Mouse (Mus musculus) Patski (cell line): ENCODE measurements at regions not wholly inside any gene's neighbourhood (a gene's known extent, or its start where the extent isn't known, plus 50 kb on each side); places are given as distances from the start of the nearest gene placed in this dataset.

ENCODE experiments used
- ATAC-seq: fragments of 100-300 bp; one replicate; pipeline ENCODE4 v1.8.0; 2021
- CTCF ChIA-PET: fragments of 350-600 bp; sonication (Branson Sonifier 250); formaldehyde crosslinking; loops from one replicate; lab custom pipeline; 2022; ENCODE audit warnings: inconsistent platforms; lab: Charles Lee
- POLR2A ChIA-PET: fragments of 350-600 bp; sonication (Branson Sonifier 250); formaldehyde crosslinking; loops from one replicate; lab custom pipeline; 2022; ENCODE audit warnings: antibody characterized with exemption, inconsistent platforms; lab: Charles Lee
- DNase-seq: peaks from one replicate; pipeline ENCODE4 v3.0.0-alpha.2; 2011; ENCODE audit warnings: low read depth, low spot score
- H3K27me3 ChIP-seq: fragments of 371-371 bp; one replicate; pipeline ENCODE4 v1.5.1; 2021
- CTCF ChIP-seq: fragments of 100-300 bp; IDR thresholded peaks from one replicate; pipeline ENCODE4 v1.5.1; 2021
- in situ Hi-C: fragments of 300-500 bp; cut with MboI; formaldehyde crosslinking; loops from 3 replicates; pipeline ENCODE4 v1.11.1; 2018; ENCODE audit warnings: low pct_unique_long_range_greater_than_20kb, mixed read lengths

GRCm38 (mm10) chr3:153080371-153080770 is 98.3 kb upstream of the St6galnac5 start:
- no peak for ATAC-seq
- no peak for TF ChIP-seq CTCF
- in situ Hi-C loops = no loop called here
- H3K27me3 ChIP-seq = no peaks in the 10 kb centered on the region
- DNase-seq = no peak
- CTCF ChIA-PET = interaction anchor here (0.9 to 2.3 kb wide), 2 partner anchors 14 to 59 kb away, joined by 3 to 4 read pairs; no protein-coding TSS in a partner anchor
- POLR2A ChIA-PET = interaction anchor here (0.6 to 1.1 kb wide), 2 partner anchors 13 to 589 kb away, joined by 3 to 4 read pairs; no protein-coding TSS in a partner anchor

- ATAC-seq = no peak
- CTCF ChIA-PET = interaction anchor here (1.1 to 1.8 kb wide), 3 partner anchors 8 to 10 kb away, joined by 3 to 5 read pairs (median 5); no protein-coding TSS in a partner anchor
- DNase-seq = no peak
- no peaks in the 10 kb centered on the region for H3K27me3 ChIP-seq
- in situ Hi-C loops = no loop called here
- POLR2A ChIA-PET = no interaction called here
- TF ChIP-seq CTCF = no peak
Measured at GRCm38 (mm10) chr3:153077846-153078703, 96.0 kb upstream of the St6galnac5 start.

GRCm38 (mm10) chr3:153072200-153072919 is 90.3 kb upstream of the St6galnac5 start:
- ChIA-PET CTCF (no interaction called here), POLR2A (no interaction called here)
- in situ Hi-C loops = no loop called here
- ATAC-seq (no peak), DNase-seq (no peak)
- no peak for TF ChIP-seq CTCF
- H3K27me3 ChIP-seq = no peaks in the 10 kb centered on the region

GRCm38 (mm10) chr3:153071549-153071948 is 89.5 kb upstream of the St6galnac5 start:
- TF ChIP-seq CTCF = no peak
- POLR2A ChIA-PET = interaction anchor here (0.6 kb wide), 1 partner anchor 108 kb away, joined by 4 read pairs; no protein-coding TSS in a partner anchor
- ATAC-seq = no peak
- DNase-seq = no peak
- H3K27me3 ChIP-seq = no peaks in the 10 kb centered on the region
- CTCF ChIA-PET = no interaction called here
- in situ Hi-C loops = no loop called here

- DNase-seq (no peak), ATAC-seq (no peak)
- CTCF ChIA-PET = no interaction called here
- no peak for TF ChIP-seq CTCF
- in situ Hi-C loops = no loop called here
- H3K27me3 ChIP-seq = no peaks in the 10 kb centered on the region
- POLR2A ChIA-PET = interaction anchor here (0.6 kb wide), 1 partner anchor 109 kb away, joined by 4 read pairs; no protein-coding TSS in a partner anchor
Measured at GRCm38 (mm10) chr3:153071123-153071522, 89.1 kb upstream of the St6galnac5 start.

GRCm38 (mm10) chr3:153065890-153066289 is 83.8 kb upstream of the St6galnac5 start:
- H3K27me3 ChIP-seq = no peaks in the 10 kb centered on the region
- in situ Hi-C loops = no loop called here
- ChIA-PET CTCF (no interaction called here), POLR2A (no interaction called here)
- DNase-seq (no peak), ATAC-seq (no peak)
- TF ChIP-seq CTCF = no peak

GRCm38 (mm10) chr3:153053163-153053562 is 71.1 kb upstream of the St6galnac5 start:
- in situ Hi-C loops = no loop called here
- CTCF ChIA-PET = no interaction called here
- POLR2A ChIA-PET = no interaction called here
- no peaks in the 10 kb centered on the region for H3K27me3 ChIP-seq
- ATAC-seq = no peak
- DNase-seq = no peak
- peak; percentile 35 for TF ChIP-seq CTCF

GRCm38 (mm10) chr3:153051566-153051965 is 69.5 kb upstream of the St6galnac5 start:
- CTCF ChIA-PET = interaction anchor here (1.2 to 1.7 kb wide), 2 partner anchors 10 to 12 kb away, joined by 5 to 7 read pairs; no protein-coding TSS in a partner anchor
- POLR2A ChIA-PET = interaction anchor here (0.6 kb wide), 1 partner anchor 32 kb away, joined by 3 read pairs; no protein-coding TSS in a partner anchor
- no peaks in the 10 kb centered on the region for H3K27me3 ChIP-seq
- DNase-seq (no peak), ATAC-seq (no peak)
- in situ Hi-C loops = no loop called here
- no peak for TF ChIP-seq CTCF

- CTCF ChIA-PET = no interaction called here
Measured at GRCm38 (mm10) chr3:153045328-153045727, 63.3 kb upstream of the St6galnac5 start.

GRCm38 (mm10) chr3:153033980-153034379 is 51.9 kb upstream of the St6galnac5 start:
- POLR2A ChIA-PET = no interaction called here
- ATAC-seq (no peak), DNase-seq (no peak)
- CTCF ChIA-PET = interaction anchor here (0.7 kb wide), 1 partner anchor 58 kb away, joined by 3 read pairs; no protein-coding TSS in a partner anchor
- TF ChIP-seq CTCF = no peak
- in situ Hi-C loops = no loop called here
- H3K27me3 ChIP-seq = no peaks in the 10 kb centered on the region

More at GRCm38 (mm10) chr3:153045328-153045727, 63.3 kb upstream of the St6galnac5 start:
- no peak for DNase-seq
- TF ChIP-seq CTCF = no peak
- H3K27me3 ChIP-seq = no peaks in the 10 kb centered on the region
- no peak for ATAC-seq
- POLR2A ChIA-PET = no interaction called here
- in situ Hi-C loops = no loop called here
